Mouse (Mus musculus) heart, postnatal 36 days (tissue): ENCODE data around the gene Btbd35f6. TPM values are rescaled to one million over a fixed set of nuclear protein-coding genes. Genes with fewer than 3 reads are reported as not detected.
"Not testable (repeated sequence)": the region's sequence is repeated elsewhere in the genome, so short reads cannot be mapped to it uniquely, and the experiment has no call there.

Experiments used
- DNase-seq, 2 experiments: peaks; one replicate each; pipeline ENCODE4 v3.0.0; 2021 to 2022
- intact Hi-C: fragments of 180-260 bp; cut with DNase I; formaldehyde crosslinking; loops from one replicate; pipeline ENCODE4 v1.15.1; 2025
- total RNA-seq, 2 experiments: library from RNA; stranded (reverse); gene quantifications; 2 replicates each; pipeline ENCODE4 v1.2.3; 2021

The Btbd35f6 gene
- total RNA-seq = not detected

- DNase-seq, intact Hi-C loops: not testable (repeated sequence)
Observed at GRCm38 (mm10) chrX:33956440-33956839, at the start of gene Btbd35f6. Gene Btbd35f6, minus strand, starts transcription at chrX:33956540.

- DNase-seq, intact Hi-C loops: not testable (repeated sequence)
Observed at GRCm38 (mm10) chrX:33986716-33987115, 30.4 kb upstream of the Btbd35f6 start, which contains the start of gene Gm21870. Gene Gm21870, minus strand, starts transcription at chrX:33986816.

- DNase-seq, intact Hi-C loops: not testable (repeated sequence)
Observed at GRCm38 (mm10) chrX:33930216-33930615, 26.1 kb downstream of the Btbd35f6 start.

- DNase-seq, intact Hi-C loops: not testable (repeated sequence)
Observed at GRCm38 (mm10) chrX:33928225-33928624, 28.1 kb downstream of the Btbd35f6 start.

GRCm38 (mm10) chrX:33926344-33926743 is 30.0 kb downstream of the Btbd35f6 start:
- DNase-seq, intact Hi-C loops: not testable (repeated sequence)

GRCm38 (mm10) chrX:33925420-33925819 is 30.9 kb downstream of the Btbd35f6 start:
- DNase-seq, intact Hi-C loops: not testable (repeated sequence)

Other genes with a start within 250 kb of the Btbd35f6 start
- gene Gm21870, start 30.3 kb upstream of the Btbd35f6 start, total RNA-seq = not detected
- gene Btbd35f9, start 205.0 kb upstream of the Btbd35f6 start, total RNA-seq = not detected